Mouse (Mus musculus) liver, adult 2 months (tissue): ENCODE data around the gene Lst1.

Experiments used
- CTCF ChIP-seq: fragments of 200-500 bp; IDR thresholded peaks from 2 replicates; pipeline ENCODE4 v1.5.1; 2011; ENCODE audit warnings: low read depth, low read length, control low read depth
- POLR2A ChIP-seq: fragments of 200-500 bp; IDR thresholded peaks from 2 replicates; pipeline ENCODE4 v1.6.1; 2011; ENCODE audit warnings: low read length, control low read depth; ENCODE audit not compliant: insufficient read depth; ENCODE audit errors: extremely low read depth

GRCm38 (mm10) chr17:35210593-35210992 lies 22.4 kb upstream of the Lst1 start:
- TF ChIP-seq CTCF = no peak
- no peak for TF ChIP-seq POLR2A
